Mouse (Mus musculus): Measurements from ENCODE around the gene Ankrd66. TPM values are rescaled to one million over a fixed set of nuclear protein-coding genes. Genes with fewer than 3 reads are reported as not detected.
A peak's percentile ranks its signal among the peaks of the same experiment; 100 is the strongest.

The Ankrd66 gene
- under 1 TPM; 0.38 to 0.42 TPM for total RNA-seq (2021)

- DNase-seq (ENCODE audit: extremely low spot score in 1 of 2, low spot score in 1 of 2), result no peak
Observed at GRCm38 (mm10) chr17:43543539-43543938, at the start of gene Ankrd66. Gene Ankrd66, minus strand, starts transcription at chr17:43543639.

DNA sequence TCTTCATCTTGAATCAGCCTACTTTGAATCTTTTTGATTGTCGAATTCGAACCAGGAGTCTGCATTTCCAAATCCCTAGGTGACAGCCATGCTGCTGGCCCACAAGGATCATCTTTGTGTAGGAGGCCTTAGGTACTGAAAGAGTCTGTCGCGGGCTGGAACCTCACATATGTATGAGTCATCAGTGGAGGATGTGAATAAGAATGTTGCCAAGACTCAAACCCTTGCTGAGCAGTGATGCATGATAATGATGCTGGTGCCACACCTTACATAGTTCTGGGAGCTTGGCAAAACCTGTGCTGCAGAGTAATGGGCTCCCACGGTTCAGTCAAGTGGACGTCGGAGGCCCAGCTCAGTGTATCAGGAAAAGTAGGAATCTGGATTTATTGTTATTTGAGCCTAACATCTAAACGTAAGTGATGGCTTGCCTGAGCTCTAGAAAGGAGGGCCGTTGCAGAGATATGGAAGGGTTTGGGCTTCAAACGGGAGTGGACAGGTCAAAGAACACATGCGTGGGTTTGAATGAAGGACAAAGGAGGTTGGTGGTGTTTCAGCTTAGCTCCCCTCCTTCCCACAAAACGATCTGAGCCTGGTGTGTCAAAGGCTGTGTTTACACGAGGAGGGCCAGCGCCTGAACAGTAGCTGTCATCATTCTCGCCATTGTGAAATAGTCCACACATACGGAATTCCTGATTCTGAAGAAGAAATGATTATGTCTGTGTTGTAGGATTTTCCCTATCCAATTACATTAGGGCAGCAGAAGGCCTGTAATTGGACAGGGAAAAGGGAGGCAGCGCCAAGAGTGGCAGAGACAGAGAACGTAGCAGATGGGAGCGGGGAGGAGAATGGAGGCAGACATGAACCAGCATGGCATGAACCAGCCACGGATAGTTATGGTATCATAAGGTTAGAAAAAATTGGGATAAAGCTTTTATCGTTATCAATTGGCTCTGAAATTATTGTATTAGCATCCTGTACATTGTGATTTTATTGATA lies 49.2 kb upstream of the Ankrd66 start:
- DNase-seq (ENCODE audit: extremely low spot score in 1 of 2, low spot score in 1 of 2), result no peak

DNA sequence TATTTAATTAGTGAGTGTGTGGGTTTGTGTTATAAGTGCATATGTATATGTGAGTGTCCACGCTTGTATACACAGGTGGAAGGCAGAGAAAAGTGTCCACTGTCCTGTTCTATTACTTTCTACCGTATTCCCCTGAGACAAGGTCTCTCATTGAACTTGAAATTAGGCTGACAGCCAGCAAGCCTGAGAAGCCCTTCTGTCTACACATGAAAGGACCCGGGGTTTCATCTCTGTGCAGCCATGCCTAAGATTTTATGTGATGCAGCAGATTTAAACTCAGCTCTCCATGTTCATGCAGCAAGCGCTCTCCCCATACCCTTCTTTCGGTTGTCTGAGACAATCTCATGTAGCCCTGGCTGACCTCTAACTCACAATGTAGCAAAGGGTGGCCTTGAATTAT lies 47.1 kb upstream of the Ankrd66 start:
- DNase-seq (ENCODE audit: extremely low spot score in 1 of 2, low spot score in 1 of 2), result no peak

GRCm38 (mm10) chr17:43589750-43590149 lies 46.3 kb upstream of the Ankrd66 start:
- no peak for DNase-seq (ENCODE audit: extremely low spot score in 1 of 2, low spot score in 1 of 2)

- DNase-seq (ENCODE audit: extremely low spot score in 1 of 2, low spot score in 1 of 2), result no peak
Observed at GRCm38 (mm10) chr17:43587278-43587677, 43.8 kb upstream of the Ankrd66 start.

GRCm38 (mm10) chr17:43584771-43585170 lies 41.3 kb upstream of the Ankrd66 start:
- DNase-seq (ENCODE audit: extremely low spot score in 1 of 2, low spot score in 1 of 2), result no peak

- DNase-seq (ENCODE audit: extremely low spot score in 1 of 2, low spot score in 1 of 2), result no peak
Observed at GRCm38 (mm10) chr17:43581012-43581467, 37.6 kb upstream of the Ankrd66 start.

- no peak for DNase-seq (ENCODE audit: extremely low spot score in 1 of 2, low spot score in 1 of 2)
Observed at GRCm38 (mm10) chr17:43580456-43580855, 37.0 kb upstream of the Ankrd66 start.

DNA sequence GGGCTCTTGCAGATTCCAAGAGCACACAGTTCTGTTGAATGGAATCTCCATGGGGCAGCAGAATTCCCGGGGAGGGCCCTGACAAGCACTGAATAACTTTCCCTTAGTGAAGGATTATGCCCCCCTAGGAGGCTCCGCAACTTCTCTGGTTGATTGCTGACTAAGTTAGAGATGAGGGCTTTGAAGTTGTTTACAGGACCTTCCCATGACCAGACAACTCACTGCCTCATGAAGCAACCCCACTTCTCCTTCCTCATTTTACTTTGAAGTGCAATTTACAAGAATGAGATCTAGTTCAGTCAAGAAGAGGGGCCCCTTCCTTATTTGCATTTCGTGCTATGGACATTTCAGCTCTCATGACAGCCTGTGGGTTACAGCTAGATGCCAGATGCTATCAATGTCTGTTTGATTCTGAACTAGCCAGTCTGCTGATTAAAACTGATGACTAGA lies 30.2 kb upstream of the Ankrd66 start:
- no peak for DNase-seq (ENCODE audit: extremely low spot score in 1 of 2, low spot score in 1 of 2)

DNA sequence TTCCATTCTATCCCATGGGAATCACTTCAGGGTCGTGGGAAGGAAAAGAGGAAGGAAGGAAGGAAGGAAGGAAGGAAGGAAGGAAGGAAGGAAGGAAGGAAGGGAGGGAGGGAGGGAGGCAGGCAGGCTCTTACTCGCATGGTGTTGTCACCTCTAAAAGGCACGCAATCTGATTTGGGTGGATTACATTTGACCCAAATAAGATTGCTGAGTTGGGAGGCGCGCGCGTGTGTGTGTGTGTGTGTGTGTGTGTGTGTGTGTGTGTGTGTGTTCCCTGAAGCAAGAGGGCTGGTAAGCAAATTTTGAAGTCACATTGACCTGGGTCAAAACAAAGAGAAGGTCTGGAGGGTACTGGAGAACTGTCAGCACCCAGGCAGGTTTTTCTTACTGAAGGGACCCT lies 25.8 kb upstream of the Ankrd66 start:
- no peak for DNase-seq (ENCODE audit: extremely low spot score in 1 of 2, low spot score in 1 of 2)

DNA sequence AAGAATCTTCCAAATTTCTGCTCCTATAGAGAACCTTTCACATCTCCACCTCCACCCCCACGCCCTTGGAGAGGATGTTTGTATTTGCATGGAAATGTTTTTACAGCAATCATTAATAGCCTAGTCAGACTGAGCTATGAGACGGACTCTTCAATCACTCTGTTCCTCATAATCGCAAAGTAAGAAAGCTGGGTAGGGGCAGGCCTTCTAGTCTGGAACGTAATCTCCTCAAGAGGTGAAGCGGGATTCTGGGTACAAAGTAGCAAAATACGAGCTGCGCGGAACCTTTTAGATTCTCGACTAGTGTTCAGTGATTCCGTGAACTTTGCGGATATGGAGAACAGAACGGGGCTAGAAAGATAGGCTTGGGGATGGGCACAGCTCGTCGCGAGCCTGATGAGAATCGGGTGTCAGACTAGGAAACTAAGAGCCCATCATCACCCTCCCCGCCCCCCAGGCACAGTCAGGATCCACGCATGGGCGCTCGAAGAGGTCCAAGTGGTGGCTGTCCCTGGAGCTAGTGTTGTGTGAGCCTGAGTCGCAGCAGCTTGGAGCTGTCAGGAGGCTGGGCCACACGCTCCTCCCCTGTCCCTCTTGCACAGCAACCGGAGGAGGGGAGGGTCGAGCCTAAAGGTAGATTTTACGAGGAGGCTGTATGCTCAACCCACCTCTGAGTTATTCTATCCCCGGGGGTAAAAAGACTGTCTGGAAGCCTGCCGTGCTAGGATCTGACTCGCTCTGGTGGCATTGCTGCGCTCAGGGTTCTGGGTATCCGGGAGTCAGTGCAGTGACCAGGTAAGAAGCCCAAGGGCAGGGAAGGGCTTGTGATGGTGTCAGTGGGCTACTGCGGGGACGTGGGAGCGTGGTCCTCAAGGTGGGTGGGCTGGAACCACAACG lies 24.8 kb upstream of the Ankrd66 start, which contains the start of gene Pla2g7:
Pla2g7 (plus strand) TSS at position 107 of the 897 bp plus-strand sequence.
- DNase-seq (ENCODE audit: extremely low spot score in 1 of 2, low spot score in 1 of 2), result peak; percentile 41 to 56

DNA sequence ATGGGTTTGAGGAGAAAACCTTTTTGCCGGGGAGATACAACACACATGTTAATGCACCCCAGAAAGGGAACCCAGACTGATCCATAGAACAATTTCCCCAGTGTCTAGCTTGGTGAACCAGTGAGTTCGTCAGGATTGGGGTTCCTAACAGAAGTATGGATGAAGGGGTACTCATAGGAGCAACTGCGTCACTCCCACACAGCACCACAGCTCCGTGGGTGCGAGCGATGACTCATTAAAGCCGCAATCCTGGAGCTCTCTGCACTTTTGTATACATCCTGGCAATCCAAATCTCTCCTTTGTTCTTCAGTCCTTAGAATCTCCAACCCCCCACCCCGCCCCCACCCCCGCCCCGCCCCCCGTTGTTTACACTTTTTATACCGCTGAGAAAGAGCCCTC lies 24.2 kb upstream of the Ankrd66 start:
- DNase-seq (ENCODE audit: extremely low spot score in 1 of 2, low spot score in 1 of 2), result no peak

GRCm38 (mm10) chr17:43563192-43563987 lies 20.0 kb upstream of the Ankrd66 start:
- DNase-seq (ENCODE audit: extremely low spot score in 1 of 2, low spot score in 1 of 2), result no peak

DNA sequence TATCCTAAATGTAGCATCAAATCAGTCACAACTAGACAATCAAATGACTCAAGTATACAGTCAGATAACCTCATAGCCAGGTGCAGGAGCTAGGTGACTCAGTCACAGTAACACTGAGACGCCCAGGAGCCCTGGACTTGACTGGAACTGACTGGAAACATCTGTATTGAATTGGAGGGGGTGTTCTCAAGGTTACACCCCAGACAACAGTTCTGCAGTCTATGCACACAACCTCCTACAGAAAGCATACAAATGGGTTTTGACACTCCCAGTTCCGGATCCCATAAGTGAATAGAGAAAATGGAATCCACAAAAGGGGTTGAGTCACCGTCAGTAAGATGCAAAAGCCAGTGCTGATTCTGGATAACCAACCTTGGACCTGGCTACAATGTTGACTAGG lies 15.2 kb upstream of the Ankrd66 start:
- DNase-seq (ENCODE audit: extremely low spot score in 1 of 2, low spot score in 1 of 2), result no peak

DNA sequence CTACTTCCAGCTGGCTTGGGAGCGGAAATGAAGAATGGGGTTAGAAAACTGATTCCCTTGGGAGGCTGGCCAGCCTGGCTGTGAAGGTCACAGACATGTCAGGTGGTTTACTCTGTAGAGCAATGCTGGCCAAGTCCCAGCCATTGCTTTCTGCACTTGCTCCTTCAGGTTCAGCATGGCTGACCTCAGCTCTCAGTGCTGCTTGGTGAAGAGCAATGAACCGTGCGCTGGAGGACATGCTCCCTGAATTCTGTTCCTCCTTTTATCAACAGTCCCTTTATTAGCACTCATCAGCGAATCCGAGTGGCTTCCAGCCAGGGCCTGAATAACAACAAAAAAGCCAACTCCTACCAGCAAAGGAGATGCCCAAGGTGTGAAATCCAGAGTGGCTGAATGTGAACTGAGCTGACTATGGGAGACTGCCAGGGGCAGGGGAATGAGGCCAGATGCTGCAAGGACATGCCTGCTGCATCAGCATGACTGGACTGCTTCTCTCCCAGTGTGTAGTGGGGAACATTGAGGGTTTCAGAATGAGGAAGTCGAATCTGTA lies 14.2 kb upstream of the Ankrd66 start:
- peak; percentile 15 to 23 for DNase-seq (ENCODE audit: extremely low spot score in 1 of 2, low spot score in 1 of 2)

- no peak for DNase-seq (ENCODE audit: extremely low spot score in 1 of 2, low spot score in 1 of 2)
Observed at GRCm38 (mm10) chr17:43557104-43557503, 13.7 kb upstream of the Ankrd66 start.

- no peak for DNase-seq (ENCODE audit: extremely low spot score in 1 of 2, low spot score in 1 of 2)
Observed at GRCm38 (mm10) chr17:43554516-43555403, 11.3 kb upstream of the Ankrd66 start.

DNA sequence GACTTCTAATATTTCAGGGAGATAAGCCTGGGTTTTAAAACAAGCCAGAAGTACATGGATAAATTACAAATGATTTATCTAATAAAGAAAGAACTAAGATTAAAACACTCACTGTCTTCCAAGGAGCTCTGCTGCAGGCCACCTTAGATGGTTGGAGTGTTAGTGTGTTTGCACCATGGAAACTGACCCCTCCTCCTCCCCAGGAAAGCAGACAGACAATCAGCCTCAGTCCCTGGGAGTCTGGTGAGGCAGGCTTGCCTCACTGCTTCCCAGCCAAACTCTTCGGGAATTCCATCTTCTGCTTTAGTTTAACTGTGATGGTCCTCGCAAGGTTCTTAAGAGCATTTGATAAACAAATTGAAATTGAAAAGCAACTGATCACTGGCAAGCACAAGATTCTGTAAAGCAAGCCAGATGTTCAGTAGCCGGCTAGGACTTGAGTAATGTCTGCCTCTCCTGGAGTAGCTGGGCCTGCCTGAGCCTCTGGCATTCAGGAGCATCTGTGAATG lies 7.7 kb upstream of the Ankrd66 start:
- DNase-seq (ENCODE audit: extremely low spot score in 1 of 2, low spot score in 1 of 2), result no peak

All from layer of hippocampus, postnatal 25 days (tissue).